Mouse (Mus musculus): ENCODE results near the gene Cxxc4. TPM values are rescaled to one million over a fixed set of nuclear protein-coding genes. Genes with fewer than 3 reads are reported as not detected.
A peak's percentile ranks its signal among the peaks of the same experiment; 100 is the strongest.

Gene Cxxc4
- polyA plus RNA-seq, 1 experiment from 2014 or later: 4.9 TPM

- peak overlapping the region; percentile 91 for H3K4me2 ChIP-seq (ENCODE audit: low read depth, low read length)
- H3K9me3 ChIP-seq (replicated peaks; ENCODE audit: control insufficient read depth, low read length): no peaks in the 10 kb centered on the region
- H3K27ac ChIP-seq (ENCODE audit: low read length): peak overlapping the region; percentile 93
- H3K9ac ChIP-seq (ENCODE audit: low read length): peak overlapping the region; percentile 84
- H3K36me3 ChIP-seq (ENCODE audit: control insufficient read depth, insufficient read depth, low read length): no peaks in the 10 kb centered on the region
- H3K27me3 ChIP-seq (ENCODE audit: control insufficient read depth, insufficient read depth, low read length): no peaks in the 10 kb centered on the region
- H3K4me1 ChIP-seq (ENCODE audit: control insufficient read depth, insufficient read depth, low read length): peaks cover 4% of the 10 kb centered on the region; the same call in 1 of the 2 replicates
- 10% methylated on average over 6 of the region's 6 CpGs for WGBS
- ATAC-seq (ENCODE audit: insufficient read depth, low FRiP score): no peak
- H3K4me3 ChIP-seq (replicated peaks; ENCODE audit: low read length): peak overlapping the region; percentile 71
Measured at GRCm38 (mm10) chr3:134240718-134241025, 4.4 kb downstream of the Cxxc4 start.

DNA sequence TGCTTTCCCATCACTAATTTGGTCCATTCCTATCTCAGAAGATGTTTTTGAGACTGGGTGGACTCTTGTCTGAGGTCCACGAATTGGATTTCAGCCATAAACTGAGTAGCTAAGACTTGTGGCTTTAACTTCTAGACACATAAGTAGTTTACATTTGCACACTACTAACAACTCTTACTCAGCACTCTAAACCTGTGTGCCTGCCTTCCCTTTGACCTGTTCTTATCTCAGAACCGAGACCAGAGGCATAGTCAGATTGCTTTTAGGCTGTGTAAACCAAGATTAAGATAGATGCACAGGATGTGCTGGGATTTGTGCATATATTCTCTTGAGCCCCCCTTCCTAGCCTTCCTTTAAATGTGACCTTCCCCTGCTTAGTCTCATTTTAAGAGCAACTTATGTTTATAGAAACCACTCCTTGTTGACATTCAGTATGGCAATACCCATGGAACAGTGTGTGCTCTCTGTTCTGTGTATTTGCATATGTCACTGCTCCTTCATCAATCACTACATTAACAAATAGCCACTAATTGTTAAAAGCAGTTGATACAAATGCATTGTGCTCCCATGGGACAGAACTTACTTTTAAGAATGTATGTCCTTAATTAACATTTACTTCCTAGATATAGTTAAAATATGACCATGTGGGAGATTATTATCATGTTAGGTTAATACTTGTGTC lies 7.0 kb downstream of the Cxxc4 start:
- H3K27ac ChIP-seq (ENCODE audit: low read length): peak overlapping the region; percentile 49
- H3K9ac ChIP-seq (ENCODE audit: low read length): no peak overlapping the region
- 18% methylated on average over 2 of the region's 2 CpGs for WGBS
- peak; percentile 44; the same call in 1 of the 2 replicates for ATAC-seq (ENCODE audit: insufficient read depth, low FRiP score)
- no peak overlapping the region for H3K4me3 ChIP-seq (replicated peaks; ENCODE audit: low read length)
- H3K36me3 ChIP-seq (ENCODE audit: control insufficient read depth, insufficient read depth, low read length): no peaks in the 10 kb centered on the region
- 0 out of 2 replicates have a peak overlapping the region, but pooled peaks have one; percentile 7 for H3K4me2 ChIP-seq (ENCODE audit: low read depth, low read length)
- peaks cover 4% of the 10 kb centered on the region; the same call in 1 of the 2 replicates for H3K4me1 ChIP-seq (ENCODE audit: control insufficient read depth, insufficient read depth, low read length)
- H3K9me3 ChIP-seq (replicated peaks; ENCODE audit: control insufficient read depth, low read length): no peaks in the 10 kb centered on the region
- no peaks in the 10 kb centered on the region for H3K27me3 ChIP-seq (ENCODE audit: control insufficient read depth, insufficient read depth, low read length)

DNA sequence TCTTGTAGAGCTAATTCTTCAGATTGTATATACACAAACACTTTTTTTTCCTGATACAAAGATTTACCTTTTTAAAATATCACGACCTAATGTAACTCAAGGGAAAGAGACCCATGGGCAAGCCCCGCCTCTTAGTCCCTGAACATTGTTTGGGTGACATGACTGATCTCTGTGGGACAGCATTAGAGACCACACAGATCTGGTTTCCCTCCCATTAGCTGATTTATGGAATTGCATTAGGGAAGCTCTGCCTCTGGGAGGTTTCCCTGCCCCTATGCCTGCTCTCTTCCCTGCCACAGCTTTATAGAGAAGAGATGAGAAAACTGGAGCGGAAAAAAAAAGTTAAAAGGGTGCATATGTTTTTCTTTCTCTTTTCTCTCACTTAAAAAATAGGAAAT lies 7.6 kb downstream of the Cxxc4 start:
- no peak overlapping the region for H3K9ac ChIP-seq (ENCODE audit: low read length)
- no peak for ATAC-seq (ENCODE audit: insufficient read depth, low FRiP score)
- H3K4me3 ChIP-seq (replicated peaks; ENCODE audit: low read length): no peak overlapping the region
- no peak overlapping the region for H3K27ac ChIP-seq (ENCODE audit: low read length)
- no peak overlapping the region for H3K4me2 ChIP-seq (ENCODE audit: low read depth, low read length)
- peaks cover 4% of the 10 kb centered on the region; the same call in 1 of the 2 replicates for H3K4me1 ChIP-seq (ENCODE audit: control insufficient read depth, insufficient read depth, low read length)
- no peaks in the 10 kb centered on the region for H3K27me3 ChIP-seq (ENCODE audit: control insufficient read depth, insufficient read depth, low read length)
- no peaks in the 10 kb centered on the region for H3K9me3 ChIP-seq (replicated peaks; ENCODE audit: control insufficient read depth, low read length)
- H3K36me3 ChIP-seq (ENCODE audit: control insufficient read depth, insufficient read depth, low read length): no peaks in the 10 kb centered on the region
- WGBS: 26% methylated on average over 3 of the region's 3 CpGs

- Histone ChIP-seq H3K36me3 (ENCODE audit: control insufficient read depth, insufficient read depth, low read length) (no peaks in the 10 kb centered on the region), H3K4me1 (ENCODE audit: control insufficient read depth, insufficient read depth, low read length) (no peaks in the 10 kb centered on the region), H3K9ac (ENCODE audit: low read length) (no peak overlapping the region), H3K27me3 (ENCODE audit: control insufficient read depth, insufficient read depth, low read length) (no peaks in the 10 kb centered on the region), H3K4me3 (replicated peaks; ENCODE audit: low read length) (no peak overlapping the region), H3K27ac (ENCODE audit: low read length) (no peak overlapping the region), H3K4me2 (ENCODE audit: low read depth, low read length) (no peak overlapping the region), H3K9me3 (replicated peaks; ENCODE audit: control insufficient read depth, low read length) (no peaks in the 10 kb centered on the region)
- 50% methylated on average over 2 of the region's 2 CpGs for WGBS
- ATAC-seq (ENCODE audit: insufficient read depth, low FRiP score): no peak
Measured at GRCm38 (mm10) chr3:134254221-134254620, 17.9 kb downstream of the Cxxc4 start.

GRCm38 (mm10) chr3:134258715-134259114 lies 22.4 kb downstream of the Cxxc4 start:
- Histone ChIP-seq H3K27ac (ENCODE audit: low read length) (no peak overlapping the region), H3K9ac (ENCODE audit: low read length) (no peak overlapping the region), H3K4me1 (ENCODE audit: control insufficient read depth, insufficient read depth, low read length) (no peaks in the 10 kb centered on the region), H3K36me3 (ENCODE audit: control insufficient read depth, insufficient read depth, low read length) (no peaks in the 10 kb centered on the region), H3K27me3 (ENCODE audit: control insufficient read depth, insufficient read depth, low read length) (no peaks in the 10 kb centered on the region), H3K9me3 (replicated peaks; ENCODE audit: control insufficient read depth, low read length) (no peaks in the 10 kb centered on the region), H3K4me3 (replicated peaks; ENCODE audit: low read length) (no peak overlapping the region), H3K4me2 (ENCODE audit: low read depth, low read length) (no peak overlapping the region)
- WGBS: 64% methylated on average over 5 of the region's 5 CpGs
- no peak for ATAC-seq (ENCODE audit: insufficient read depth, low FRiP score)

- WGBS: 68% methylated on average over 3 of the region's 3 CpGs
- no peak overlapping the region for H3K4me2 ChIP-seq (ENCODE audit: low read depth, low read length)
- H3K27me3 ChIP-seq (ENCODE audit: control insufficient read depth, insufficient read depth, low read length): no peaks in the 10 kb centered on the region
- H3K27ac ChIP-seq (ENCODE audit: low read length): no peak overlapping the region
- no peak overlapping the region for H3K9ac ChIP-seq (ENCODE audit: low read length)
- H3K4me3 ChIP-seq (replicated peaks; ENCODE audit: low read length): no peak overlapping the region
- H3K4me1 ChIP-seq (ENCODE audit: control insufficient read depth, insufficient read depth, low read length): no peaks in the 10 kb centered on the region
- H3K36me3 ChIP-seq (ENCODE audit: control insufficient read depth, insufficient read depth, low read length): no peaks in the 10 kb centered on the region
- H3K9me3 ChIP-seq (replicated peaks; ENCODE audit: control insufficient read depth, low read length): no peaks in the 10 kb centered on the region
- no peak for ATAC-seq (ENCODE audit: insufficient read depth, low FRiP score)
Measured at GRCm38 (mm10) chr3:134259300-134259699, 23.0 kb downstream of the Cxxc4 start.

DNA sequence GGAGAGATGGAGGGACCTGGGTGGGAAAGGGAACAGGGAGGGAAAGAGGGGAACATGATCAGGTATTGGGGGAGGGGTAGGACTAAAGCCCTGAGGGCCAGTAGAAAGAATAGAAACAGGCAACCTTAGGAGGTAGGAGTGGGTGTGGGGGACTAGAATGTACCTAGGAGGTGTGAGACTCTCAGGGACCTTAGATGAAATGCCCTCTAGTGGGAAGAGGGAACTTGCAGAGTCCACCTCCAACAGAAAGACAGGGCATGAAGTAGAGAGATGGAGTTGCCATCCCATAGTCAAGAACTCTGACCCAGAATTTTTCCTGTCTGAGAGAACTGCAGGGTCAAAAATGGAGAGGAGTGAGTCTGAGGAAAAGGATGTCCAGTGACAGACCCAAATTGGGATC lies 43.4 kb downstream of the Cxxc4 start:
- Histone ChIP-seq H3K4me2 (ENCODE audit: low read depth, low read length) (no peak overlapping the region), H3K4me1 (ENCODE audit: control insufficient read depth, insufficient read depth, low read length) (no peaks in the 10 kb centered on the region), H3K27ac (ENCODE audit: low read length) (no peak overlapping the region), H3K27me3 (ENCODE audit: control insufficient read depth, insufficient read depth, low read length) (no peaks in the 10 kb centered on the region), H3K9ac (ENCODE audit: low read length) (no peak overlapping the region), H3K36me3 (ENCODE audit: control insufficient read depth, insufficient read depth, low read length) (no peaks in the 10 kb centered on the region), H3K4me3 (replicated peaks; ENCODE audit: low read length) (no peak overlapping the region), H3K9me3 (replicated peaks; ENCODE audit: control insufficient read depth, low read length) (no peaks in the 10 kb centered on the region)
- no peak for ATAC-seq (ENCODE audit: insufficient read depth, low FRiP score)

- Histone ChIP-seq H3K27ac (ENCODE audit: low read length) (no peak overlapping the region), H3K4me2 (ENCODE audit: low read depth, low read length) (peak overlapping the region; percentile 19; the same call in 1 of the 2 replicates), H3K36me3 (ENCODE audit: control insufficient read depth, insufficient read depth, low read length) (no peaks in the 10 kb centered on the region), H3K27me3 (ENCODE audit: control insufficient read depth, insufficient read depth, low read length) (no peaks in the 10 kb centered on the region), H3K4me1 (ENCODE audit: control insufficient read depth, insufficient read depth, low read length) (no peaks in the 10 kb centered on the region), H3K4me3 (replicated peaks; ENCODE audit: low read length) (no peak overlapping the region; the same call in 1 of the 2 replicates), H3K9ac (ENCODE audit: low read length) (no peak overlapping the region), H3K9me3 (replicated peaks; ENCODE audit: control insufficient read depth, low read length) (no peaks in the 10 kb centered on the region)
- ATAC-seq (ENCODE audit: insufficient read depth, low FRiP score): no peak
- 28% methylated on average over 14 of the region's 14 CpGs for WGBS
Measured at GRCm38 (mm10) chr3:134281527-134282370, 45.5 kb downstream of the Cxxc4 start.

- Histone ChIP-seq H3K36me3 (ENCODE audit: control insufficient read depth, insufficient read depth, low read length) (no peaks in the 10 kb centered on the region), H3K4me1 (ENCODE audit: control insufficient read depth, insufficient read depth, low read length) (no peaks in the 10 kb centered on the region), H3K9me3 (replicated peaks; ENCODE audit: control insufficient read depth, low read length) (no peaks in the 10 kb centered on the region), H3K27ac (ENCODE audit: low read length) (no peak overlapping the region), H3K9ac (ENCODE audit: low read length) (no peak overlapping the region), H3K4me3 (replicated peaks; ENCODE audit: low read length) (no peak overlapping the region), H3K4me2 (ENCODE audit: low read depth, low read length) (no peak overlapping the region), H3K27me3 (ENCODE audit: control insufficient read depth, insufficient read depth, low read length) (no peaks in the 10 kb centered on the region)
- ATAC-seq (ENCODE audit: insufficient read depth, low FRiP score): no peak
- WGBS: 38% methylated on average over 6 of the region's 6 CpGs
Measured at GRCm38 (mm10) chr3:134295217-134295616, 58.9 kb downstream of the Cxxc4 start.
